Mouse (Mus musculus) heart, embryonic 13.5 days (tissue): ENCODE measurements at regions not wholly inside any gene's neighbourhood (a gene's known extent, or its start where the extent isn't known, plus 50 kb on each side); places are given as distances from the start of the nearest gene placed in this dataset.

Experiments used
- ATAC-seq: fragments of 200-750 bp; cut with Nextera tagmentation; 2 replicates; pipeline ENCODE4 v1.8.0; 2017; ENCODE audit warnings: moderate TSS enrichment; ENCODE audit not compliant: insufficient number of reproducible peaks, low FRiP score, low TSS enrichment; ENCODE audit errors: extremely low read depth
- H3K27ac ChIP-seq: fragments of 300-500 bp; sonication (generic); replicated peaks from 2 replicates; pipeline ENCODE4 v1.5.1; 2015; ENCODE audit warnings: moderate library complexity, mild to moderate bottlenecking, inconsistent platforms
- H3K27me3 ChIP-seq: fragments of 300-500 bp; sonication (generic); replicated peaks from 2 replicates; pipeline ENCODE4 v1.6.1; 2015; ENCODE audit warnings: mild to moderate bottlenecking, inconsistent platforms
- H3K36me3 ChIP-seq: fragments of 300-500 bp; sonication (generic); 2 replicates; pipeline ENCODE4 v1.6.1; 2015; ENCODE audit warnings: mild to moderate bottlenecking, inconsistent platforms
- H3K4me1 ChIP-seq: fragments of 300-500 bp; sonication (generic); 2 replicates; pipeline ENCODE4 v1.6.1; 2015; ENCODE audit warnings: inconsistent platforms
- H3K4me2 ChIP-seq: fragments of 300-500 bp; sonication (generic); 2 replicates; pipeline ENCODE4 v1.6.1; 2015; ENCODE audit warnings: inconsistent platforms, mild to moderate bottlenecking, moderate library complexity
- H3K4me3 ChIP-seq: fragments of 300-500 bp; sonication (generic); 2 replicates; pipeline ENCODE4 v1.5.1; 2015; ENCODE audit warnings: moderate library complexity, mild to moderate bottlenecking, inconsistent platforms
- H3K9ac ChIP-seq: fragments of 300-500 bp; sonication (generic); 2 replicates; pipeline ENCODE4 v1.6.1; 2015; ENCODE audit warnings: inconsistent platforms, mild to moderate bottlenecking, moderate library complexity
- H3K9me3 ChIP-seq: fragments of 300-500 bp; sonication (generic); 2 replicates; pipeline ENCODE4 v1.6.1; 2016; ENCODE audit warnings: inconsistent platforms
- WGBS: fragments of 180-500 bp; shearing (Covaris S2); methylation state at CpG from one replicate; pipeline ENCODE4 v1.1.7; 2015; ENCODE audit warnings: mixed read lengths; 5-methylcytosine and 5-hydroxymethylcytosine counted together

- Histone ChIP-seq H3K4me3 (no peak overlapping the region), H3K4me2 (no peak overlapping the region), H3K36me3 (no peaks in the 10 kb centered on the region), H3K9me3 (peaks cover 2% of the 10 kb centered on the region; the same call in 1 of the 2 replicates), H3K27ac (no peak overlapping the region), H3K9ac (no peak overlapping the region), H3K27me3 (no peaks in the 10 kb centered on the region), H3K4me1 (0 out of 2 replicates have a peak, but pooled peaks cover 2% of the 10 kb centered on the region)
- 69% methylated on average over 6 of the region's 6 CpGs for WGBS
- no peak for ATAC-seq
These were observed 441.9 kb downstream of the Tox3 start for GRCm38 (mm10) chr8:89906200-89906599.

GRCm38 (mm10) chr8:89905588-89905987, 442.6 kb downstream of the Tox3 start:
- Histone ChIP-seq H3K4me1 (0 out of 2 replicates have a peak, but pooled peaks cover 2% of the 10 kb centered on the region), H3K27ac (no peak overlapping the region), H3K4me2 (no peak overlapping the region), H3K27me3 (no peaks in the 10 kb centered on the region), H3K9me3 (peaks cover 5% of the 10 kb centered on the region; the same call in 1 of the 2 replicates), H3K36me3 (no peaks in the 10 kb centered on the region), H3K9ac (no peak overlapping the region), H3K4me3 (no peak overlapping the region)
- no peak for ATAC-seq
- 62% methylated on average over 3 of the region's 3 CpGs for WGBS

- Histone ChIP-seq H3K9ac (no peak overlapping the region), H3K9me3 (peaks cover 15% of the 10 kb centered on the region), H3K4me3 (no peak overlapping the region), H3K4me2 (no peak overlapping the region), H3K27me3 (no peaks in the 10 kb centered on the region), H3K36me3 (no peaks in the 10 kb centered on the region), H3K4me1 (0 out of 2 replicates have a peak, but pooled peaks cover 2% of the 10 kb centered on the region), H3K27ac (no peak overlapping the region)
- no peak for ATAC-seq
- WGBS: 68% methylated on average over 1 of the region's 1 CpGs
These were observed 444.8 kb downstream of the Tox3 start for GRCm38 (mm10) chr8:89903346-89903745.

- 72% methylated on average over 5 of the region's 5 CpGs for WGBS
- Histone ChIP-seq H3K4me3 (no peak overlapping the region), H3K36me3 (no peaks in the 10 kb centered on the region), H3K9ac (no peak overlapping the region), H3K9me3 (no peaks in the 10 kb centered on the region), H3K4me2 (no peak overlapping the region), H3K4me1 (no peaks in the 10 kb centered on the region), H3K27ac (no peak overlapping the region), H3K27me3 (no peaks in the 10 kb centered on the region)
- no peak for ATAC-seq
These were observed 475.4 kb downstream of the Tox3 start for GRCm38 (mm10) chr8:89872768-89873167.

GRCm38 (mm10) chr8:89871966-89872365, 476.2 kb downstream of the Tox3 start:
- H3K9me3 ChIP-seq: no peaks in the 10 kb centered on the region
- 74% methylated on average over 5 of the region's 5 CpGs for WGBS
- no peak overlapping the region for H3K27ac ChIP-seq
- no peaks in the 10 kb centered on the region for H3K36me3 ChIP-seq
- no peak overlapping the region for H3K4me3 ChIP-seq
- H3K4me1 ChIP-seq: no peaks in the 10 kb centered on the region
- no peaks in the 10 kb centered on the region for H3K27me3 ChIP-seq
- ATAC-seq: no peak
- no peak overlapping the region for H3K4me2 ChIP-seq
- no peak overlapping the region for H3K9ac ChIP-seq

GRCm38 (mm10) chr8:89859813-89860212, 488.3 kb downstream of the Tox3 start:
- Histone ChIP-seq H3K4me3 (no peak overlapping the region), H3K4me1 (no peaks in the 10 kb centered on the region), H3K9me3 (no peaks in the 10 kb centered on the region), H3K27me3 (no peaks in the 10 kb centered on the region), H3K36me3 (no peaks in the 10 kb centered on the region), H3K9ac (no peak overlapping the region), H3K27ac (no peak overlapping the region), H3K4me2 (no peak overlapping the region)
- WGBS: 79% methylated on average over 3 of the region's 3 CpGs
- ATAC-seq: no peak

- no peak overlapping the region for H3K4me2 ChIP-seq
- no peaks in the 10 kb centered on the region for H3K36me3 ChIP-seq
- ATAC-seq: no peak
- no peaks in the 10 kb centered on the region for H3K9me3 ChIP-seq
- H3K27me3 ChIP-seq: no peaks in the 10 kb centered on the region
- 0 out of 2 replicates have a peak, but pooled peaks cover 2% of the 10 kb centered on the region for H3K4me1 ChIP-seq
- WGBS: 81% methylated on average over 7 of the region's 7 CpGs
- H3K4me3 ChIP-seq: no peak overlapping the region
- H3K9ac ChIP-seq: no peak overlapping the region
- H3K27ac ChIP-seq: no peak overlapping the region
These were observed 489.3 kb downstream of the Tox3 start for GRCm38 (mm10) chr8:89858706-89859385.

GRCm38 (mm10) chr8:89855556-89855955, 492.6 kb downstream of the Tox3 start:
- WGBS: 85% methylated on average over 5 of the region's 5 CpGs

GRCm38 (mm10) chr8:89850209-89850796, 497.8 kb downstream of the Tox3 start:
- Histone ChIP-seq H3K27me3 (no peaks in the 10 kb centered on the region), H3K36me3 (no peaks in the 10 kb centered on the region), H3K9me3 (no peaks in the 10 kb centered on the region), H3K27ac (peak overlapping the region; percentile 49; the same call in 1 of the 2 replicates), H3K4me2 (no peak overlapping the region), H3K4me3 (no peak overlapping the region), H3K9ac (no peak overlapping the region), H3K4me1 (peaks cover 10% of the 10 kb centered on the region)
- WGBS: 41% methylated on average over 3 of the region's 3 CpGs
- no peak for ATAC-seq

More at GRCm38 (mm10) chr8:89855556-89855955, 492.6 kb downstream of the Tox3 start:
- Histone ChIP-seq H3K36me3 (no peaks in the 10 kb centered on the region), H3K4me1 (0 out of 2 replicates have a peak, but pooled peaks cover 2% of the 10 kb centered on the region), H3K27ac (no peak overlapping the region), H3K9me3 (no peaks in the 10 kb centered on the region), H3K27me3 (no peaks in the 10 kb centered on the region), H3K9ac (no peak overlapping the region), H3K4me2 (no peak overlapping the region), H3K4me3 (no peak overlapping the region)
- ATAC-seq: no peak

GRCm38 (mm10) chr8:89849416-89850208, 498.5 kb downstream of the Tox3 start:
- Histone ChIP-seq H3K4me1 (peaks cover 10% of the 10 kb centered on the region), H3K27ac (peak overlapping the region; percentile 49; the same call in 1 of the 2 replicates), H3K9ac (no peak overlapping the region), H3K9me3 (no peaks in the 10 kb centered on the region), H3K36me3 (no peaks in the 10 kb centered on the region), H3K27me3 (no peaks in the 10 kb centered on the region), H3K4me3 (no peak overlapping the region), H3K4me2 (no peak overlapping the region)
- ATAC-seq: no peak
- WGBS: 56% methylated on average over 7 of the region's 7 CpGs

GRCm38 (mm10) chr8:89838494-89838893, 509.6 kb downstream of the Tox3 start:
- Histone ChIP-seq H3K4me1 (no peaks in the 10 kb centered on the region), H3K9me3 (no peaks in the 10 kb centered on the region), H3K9ac (no peak overlapping the region), H3K27ac (no peak overlapping the region), H3K36me3 (no peaks in the 10 kb centered on the region), H3K27me3 (no peaks in the 10 kb centered on the region), H3K4me3 (no peak overlapping the region), H3K4me2 (no peak overlapping the region)
- no peak for ATAC-seq
- 72% methylated on average over 5 of the region's 5 CpGs for WGBS
